Mouse (Mus musculus) intestine, embryonic 16.5 days (tissue): Measurements from ENCODE around the gene Exph5. TPM values are rescaled to one million over a fixed set of nuclear protein-coding genes. Genes with fewer than 3 reads are reported as not detected.

ENCODE experiments used
- ATAC-seq: fragments of 200-750 bp; cut with Nextera tagmentation; 2 replicates; pipeline ENCODE4 v1.8.0; 2017; ENCODE audit warnings: moderate TSS enrichment, moderate library complexity
- H3K27ac ChIP-seq: fragments of 300-500 bp; sonication (generic); 2 replicates; pipeline ENCODE4 v1.5.1; 2014; ENCODE audit warnings: mild to moderate bottlenecking, low read length
- H3K27me3 ChIP-seq: fragments of 300-500 bp; sonication (generic); replicated peaks from 2 replicates; pipeline ENCODE4 v1.6.1; 2014; ENCODE audit warnings: low read length, control low read depth, mixed read lengths; ENCODE audit not compliant: control insufficient read depth, insufficient read depth
- H3K36me3 ChIP-seq: fragments of 300-500 bp; sonication (generic); 2 replicates; pipeline ENCODE4 v1.6.1; 2014; ENCODE audit warnings: low read length, control low read depth; ENCODE audit not compliant: control insufficient read depth, insufficient read depth
- H3K4me1 ChIP-seq: fragments of 300-500 bp; sonication (generic); 2 replicates; pipeline ENCODE4 v1.6.1; 2014; ENCODE audit warnings: low read length, control low read depth, mixed read lengths; ENCODE audit not compliant: control insufficient read depth, insufficient read depth
- H3K4me2 ChIP-seq: fragments of 300-500 bp; sonication (generic); 2 replicates; pipeline ENCODE4 v1.6.1; 2014; ENCODE audit warnings: low read depth, low read length, control low read depth
- H3K4me3 ChIP-seq: fragments of 300-500 bp; sonication (generic); 2 replicates; pipeline ENCODE4 v1.5.1; 2014; ENCODE audit warnings: mild to moderate bottlenecking, low read length
- H3K9ac ChIP-seq: fragments of 300-500 bp; sonication (generic); 2 replicates; pipeline ENCODE4 v1.6.1; 2014; ENCODE audit warnings: low read depth, low read length
- H3K9me3 ChIP-seq: fragments of 300-500 bp; sonication (generic); 2 replicates; pipeline ENCODE4 v1.6.1; 2016; ENCODE audit warnings: low read length, control low read depth; ENCODE audit not compliant: control insufficient read depth
- WGBS: fragments of 180-500 bp; shearing (Covaris S2); extraction: QIAGEN DNeasy Blood & Tissue Kit; methylation state at CpG from one replicate; pipeline ENCODE4 v1.1.7; 2014; 5-methylcytosine and 5-hydroxymethylcytosine counted together
- microRNA-seq: library from miRNA; unstranded; fragments of <30 nt; microRNA quantifications from one replicate; pipeline ENCODE4, GENCODE M21; 2016
- polyA plus RNA-seq: library from polyadenylated mRNA; unstranded; fragments of >200 nt; fragmentation: Nextera tagmentation; extraction: Ambion mirVana; gene quantifications from 2 replicates; pipeline ENCODE4 v1.2.1, GENCODE M21; 2015

The Exph5 gene
- polyA plus RNA-seq, 1 experiment from 2014 or later: 2.8 TPM

DNA sequence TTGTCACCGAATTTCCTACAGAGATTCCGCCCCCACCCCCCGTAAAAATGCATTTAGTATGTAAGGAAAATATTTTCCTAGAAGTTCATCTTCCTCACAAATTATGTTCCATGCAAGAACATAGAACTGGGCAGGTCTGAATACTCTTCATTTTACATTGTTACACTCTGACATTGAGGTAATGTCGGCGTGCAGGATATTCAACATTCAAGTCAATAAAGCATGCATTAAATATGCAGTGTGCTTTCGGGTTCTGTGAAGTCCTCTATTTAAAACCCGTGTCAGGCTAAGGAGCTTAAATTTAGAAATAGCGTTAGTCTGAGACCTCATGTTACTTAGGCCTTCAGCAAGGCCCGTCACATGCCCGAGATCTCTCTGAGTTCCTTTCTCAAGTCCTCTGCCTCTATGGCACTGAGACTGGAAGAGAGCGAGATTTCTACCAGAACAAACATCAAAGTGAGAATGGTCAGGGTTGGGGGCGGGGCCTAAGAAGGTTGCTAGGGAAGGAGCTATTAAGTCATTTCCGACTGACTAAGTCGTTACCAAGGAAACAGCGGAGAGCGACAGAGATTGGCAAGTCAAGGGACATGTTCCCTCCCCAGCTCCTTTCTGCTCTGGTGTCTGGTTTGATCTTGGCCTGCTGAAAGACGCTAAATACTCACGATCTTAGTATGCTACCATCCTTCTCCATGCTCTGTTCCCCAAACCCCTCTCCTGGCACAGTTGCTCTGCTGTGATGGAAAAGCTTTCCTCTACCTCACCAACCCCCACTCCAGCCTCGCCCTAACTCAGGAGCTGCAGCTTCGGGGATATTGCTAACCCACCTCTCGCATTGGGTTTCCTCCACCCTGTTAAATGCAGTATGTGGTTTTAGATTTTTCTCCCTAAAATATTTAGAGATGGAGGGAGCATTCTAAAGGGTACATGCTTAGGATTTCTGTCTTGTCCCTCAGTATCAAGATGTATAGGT lies 103.6 kb downstream of the Exph5 start:
- Histone ChIP-seq H3K9me3 (no peaks in the 10 kb centered on the region), H3K9ac (peak overlapping the region; percentile 17; the same call in 1 of the 2 replicates), H3K4me2 (peak overlapping the region; percentile 44), H3K4me1 (peaks cover 8% of the 10 kb centered on the region), H3K36me3 (no peaks in the 10 kb centered on the region; the same call in 1 of the 2 replicates), H3K27me3 (no peaks in the 10 kb centered on the region), H3K4me3 (peak overlapping the region; percentile 43), H3K27ac (no peak overlapping the region)
- 23% methylated on average over 21 of the region's 21 CpGs for WGBS
- ATAC-seq: peak; percentile 83

- H3K4me3 ChIP-seq: no peak overlapping the region
- no peak for ATAC-seq
- H3K27ac ChIP-seq: no peak overlapping the region
- H3K9ac ChIP-seq: no peak overlapping the region
- no peaks in the 10 kb centered on the region for H3K36me3 ChIP-seq
- H3K9me3 ChIP-seq: no peaks in the 10 kb centered on the region
- H3K27me3 ChIP-seq: no peaks in the 10 kb centered on the region
- H3K4me2 ChIP-seq: no peak overlapping the region
- no peaks in the 10 kb centered on the region for H3K4me1 ChIP-seq
- 63% methylated on average over 4 of the region's 4 CpGs for WGBS
These were observed 107.1 kb downstream of the Exph5 start for GRCm38 (mm10) chr9:53408548-53408947.

DNA sequence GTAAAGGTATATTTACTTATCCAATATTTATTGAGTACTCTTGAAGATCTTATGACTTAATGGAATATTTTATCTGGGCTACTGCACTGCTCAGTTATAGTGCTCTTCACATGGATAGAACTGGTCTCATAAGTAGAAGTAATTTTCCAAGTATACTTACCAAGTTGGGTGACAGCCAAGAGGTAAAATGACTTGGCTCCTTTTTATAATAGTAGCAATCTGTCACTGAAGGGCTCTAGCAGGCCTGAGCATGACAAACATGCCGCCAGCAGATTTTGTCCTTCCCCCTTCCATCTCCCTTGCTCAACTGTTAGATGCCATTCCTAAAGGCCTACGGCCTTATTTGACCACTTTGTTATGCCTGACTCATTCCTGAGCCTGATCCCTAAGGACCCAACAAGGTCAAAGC lies 107.5 kb downstream of the Exph5 start:
- WGBS: 81% methylated on average over 2 of the region's 2 CpGs
- H3K27ac ChIP-seq: no peak overlapping the region
- ATAC-seq: no peak

GRCm38 (mm10) chr9:53409427-53409826 lies 108.0 kb downstream of the Exph5 start:
- Histone ChIP-seq H3K9ac (no peak overlapping the region), H3K4me2 (no peak overlapping the region), H3K36me3 (no peaks in the 10 kb centered on the region), H3K27ac (no peak overlapping the region), H3K4me1 (no peaks in the 10 kb centered on the region), H3K27me3 (no peaks in the 10 kb centered on the region), H3K4me3 (no peak overlapping the region), H3K9me3 (no peaks in the 10 kb centered on the region)
- no peak for ATAC-seq
- 69% methylated on average over 3 of the region's 3 CpGs for WGBS

More for the DNA sequence above, 107.5 kb downstream of the Exph5 start:
- Histone ChIP-seq H3K27me3 (no peaks in the 10 kb centered on the region), H3K4me1 (no peaks in the 10 kb centered on the region), H3K9me3 (no peaks in the 10 kb centered on the region), H3K4me3 (no peak overlapping the region), H3K9ac (no peak overlapping the region), H3K36me3 (no peaks in the 10 kb centered on the region), H3K4me2 (no peak overlapping the region)

GRCm38 (mm10) chr9:53422133-53422896 lies 120.8 kb downstream of the Exph5 start:
- Histone ChIP-seq H3K36me3 (no peaks in the 10 kb centered on the region), H3K27ac (no peak overlapping the region), H3K27me3 (no peaks in the 10 kb centered on the region), H3K4me2 (no peak overlapping the region), H3K9me3 (no peaks in the 10 kb centered on the region), H3K4me3 (no peak overlapping the region), H3K9ac (no peak overlapping the region), H3K4me1 (no peaks in the 10 kb centered on the region)
- WGBS: 56% methylated on average over 9 of the region's 9 CpGs
- no peak for ATAC-seq

DNA sequence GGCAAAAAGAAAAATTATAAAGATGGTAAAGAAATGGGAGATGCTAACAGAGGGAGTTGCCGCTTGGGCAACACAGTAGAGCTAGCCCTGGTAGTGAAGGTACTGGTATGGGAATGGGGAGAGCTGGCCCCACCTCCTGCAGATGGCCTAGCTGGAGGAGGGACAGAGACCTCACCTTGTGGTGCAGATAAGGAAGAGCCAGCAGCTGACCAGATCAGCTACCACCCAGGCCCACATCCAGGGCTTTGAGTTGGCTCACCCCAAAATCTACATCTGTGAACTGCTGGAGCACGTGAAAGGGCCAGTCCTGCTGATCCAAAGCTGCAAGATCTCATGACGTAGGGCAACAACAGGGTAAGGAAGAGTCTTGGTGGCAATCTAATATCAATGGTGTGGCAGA lies 125.3 kb downstream of the Exph5 start:
- Histone ChIP-seq H3K27ac (no peak overlapping the region), H3K9me3 (no peaks in the 10 kb centered on the region), H3K9ac (no peak overlapping the region), H3K36me3 (no peaks in the 10 kb centered on the region), H3K4me2 (no peak overlapping the region), H3K27me3 (no peaks in the 10 kb centered on the region), H3K4me3 (no peak overlapping the region), H3K4me1 (no peaks in the 10 kb centered on the region)
- WGBS: 89% methylated on average over 3 of the region's 3 CpGs
- no peak for ATAC-seq

Small RNAs within 50 kb of the gene (microRNA-seq; reads per million reads assigned to microRNA genes)
- not detected for gene Mir130c

Other genes with a start within 250 kb of the Exph5 start
- gene Ddx10, start 53.6 kb upstream of the Exph5 start, polyA plus RNA-seq: 23.2 and 24.2 TPM in 2 replicates
- gene Kdelc2, start 82.4 kb downstream of the Exph5 start, polyA plus RNA-seq: 23.9 and 25.2 TPM in 2 replicates
- 0.23 and 0.44 TPM in 2 replicates for gene 4930550C14Rik, start 100.7 kb downstream of the Exph5 start, polyA plus RNA-seq
- 8.4 and 9.5 TPM in 2 replicates for gene Atm, start 235.1 kb downstream of the Exph5 start, polyA plus RNA-seq
- gene Npat, start 235.4 kb downstream of the Exph5 start, polyA plus RNA-seq: 10.6 and 11.7 TPM in 2 replicates